Mouse (Mus musculus): ENCODE measurements around the gene Scube1. TPM values are rescaled to one million over a fixed set of nuclear protein-coding genes. Genes with fewer than 3 reads are reported as not detected.

The Scube1 gene
- polyA plus RNA-seq, 1 experiment from 2014 or later = 0.41 TPM

DNA sequence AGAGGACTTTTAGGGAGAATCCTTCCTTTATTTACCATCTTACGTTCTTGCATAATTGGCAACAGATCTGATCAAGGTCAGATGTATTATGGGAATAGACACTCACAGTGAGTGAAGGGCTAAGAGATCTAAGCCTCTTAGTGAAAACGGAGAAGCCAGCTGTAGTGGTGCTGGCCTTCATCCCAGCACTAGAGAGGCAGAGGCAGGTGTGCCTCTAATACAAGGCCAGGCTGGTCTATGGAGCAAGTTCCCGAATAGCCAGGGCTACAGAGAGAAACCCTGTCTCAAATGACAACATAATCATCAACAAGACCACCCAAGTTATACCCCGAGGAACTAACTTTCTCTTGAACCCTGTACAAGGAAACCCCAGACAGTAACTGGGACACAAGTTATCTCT lies 141.9 kb downstream of the Scube1 start:
- Histone ChIP-seq H3K4me3 (ENCODE audit: low read depth, low read length) (no peak overlapping the region), H3K36me3 (replicated peaks; ENCODE audit: insufficient read depth, low read length) (peaks cover 73% of the 10 kb centered on the region), H3K27me3 (ENCODE audit: insufficient read depth, low read length) (no peaks in the 10 kb centered on the region), H3K27ac (ENCODE audit: low read depth) (no peak overlapping the region), H3K4me1 (ENCODE audit: insufficient read depth) (0 out of 2 replicates have a peak, but pooled peaks cover 2% of the 10 kb centered on the region), H3K9ac (replicated peaks) (no peak overlapping the region), H3K9me3 (ENCODE audit: low read length) (peaks cover 6% of the 10 kb centered on the region; the same call in 1 of the 2 replicates), H3K4me2 (ENCODE audit: low read depth, low read length) (no peak overlapping the region)
- 89% methylated on average over 4 of the region's 4 CpGs for WGBS (ENCODE audit: insufficient replicate concordance)
- TF ChIP-seq CTCF (IDR thresholded peaks at IDR 0.05; ENCODE audit: low read depth) (no peak), EP300 (IDR thresholded peaks at IDR 0.05; ENCODE audit: low read depth) (no peak)
- no peak for DNase-seq
- no peak for ATAC-seq

GRCm38 (mm10) chr15:83576651-83577050 lies 148.2 kb downstream of the Scube1 start:
- H3K4me3 ChIP-seq (ENCODE audit: low read depth, low read length) = no peak overlapping the region
- H3K36me3 ChIP-seq (replicated peaks; ENCODE audit: insufficient read depth, low read length) = peaks cover 85% of the 10 kb centered on the region
- no peaks in the 10 kb centered on the region for H3K27me3 ChIP-seq (ENCODE audit: insufficient read depth, low read length)
- H3K27ac ChIP-seq (ENCODE audit: low read depth) = no peak overlapping the region
- no peaks in the 10 kb centered on the region for H3K9me3 ChIP-seq (ENCODE audit: low read length)
- no peak overlapping the region for H3K9ac ChIP-seq (replicated peaks)
- H3K4me2 ChIP-seq (ENCODE audit: low read depth, low read length) = no peak overlapping the region
- TF ChIP-seq EP300 (IDR thresholded peaks at IDR 0.05; ENCODE audit: low read depth) = no peak
- TF ChIP-seq CTCF (IDR thresholded peaks at IDR 0.05; ENCODE audit: low read depth) = no peak
- 0 out of 2 replicates have a peak, but pooled peaks cover 4% of the 10 kb centered on the region for H3K4me1 ChIP-seq (ENCODE audit: insufficient read depth)
- ATAC-seq = no peak
- no peak for DNase-seq
- 88% methylated on average over 9 of the region's 9 CpGs for WGBS (ENCODE audit: insufficient replicate concordance)

DNA sequence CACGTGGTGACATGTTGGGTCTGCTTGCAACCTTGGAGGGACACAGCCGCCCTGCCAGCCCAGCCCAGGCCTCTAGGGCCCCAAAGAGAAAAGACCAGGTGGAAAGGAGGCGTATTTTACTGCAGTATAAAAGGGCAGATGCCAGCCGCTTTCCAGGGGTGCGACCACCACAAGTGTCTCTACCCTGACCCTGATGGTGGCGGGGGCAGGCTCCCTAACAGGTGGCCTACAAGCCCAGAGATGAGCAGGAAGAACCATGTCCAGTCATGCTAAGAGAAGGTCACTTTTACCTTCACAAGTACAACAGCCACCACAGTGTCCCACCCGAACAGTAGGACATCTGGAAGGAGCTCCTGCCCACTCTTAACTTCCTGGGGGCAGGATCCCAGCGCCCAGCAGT lies 149.3 kb downstream of the Scube1 start:
- Histone ChIP-seq H3K9ac (replicated peaks) (no peak overlapping the region), H3K4me2 (ENCODE audit: low read depth, low read length) (no peak overlapping the region), H3K9me3 (ENCODE audit: low read length) (no peaks in the 10 kb centered on the region), H3K36me3 (replicated peaks; ENCODE audit: insufficient read depth, low read length) (peaks cover 79% of the 10 kb centered on the region), H3K4me3 (ENCODE audit: low read depth, low read length) (no peak overlapping the region), H3K27me3 (ENCODE audit: insufficient read depth, low read length) (no peaks in the 10 kb centered on the region), H3K27ac (ENCODE audit: low read depth) (no peak overlapping the region), H3K4me1 (ENCODE audit: insufficient read depth) (peaks cover 9% of the 10 kb centered on the region)
- no peak for ATAC-seq
- WGBS (ENCODE audit: insufficient replicate concordance) = 88% methylated on average over 8 of the region's 8 CpGs
- no peak for DNase-seq
- TF ChIP-seq EP300 (IDR thresholded peaks at IDR 0.05; ENCODE audit: low read depth) (no peak), CTCF (IDR thresholded peaks at IDR 0.05; ENCODE audit: low read depth) (no peak)

DNA sequence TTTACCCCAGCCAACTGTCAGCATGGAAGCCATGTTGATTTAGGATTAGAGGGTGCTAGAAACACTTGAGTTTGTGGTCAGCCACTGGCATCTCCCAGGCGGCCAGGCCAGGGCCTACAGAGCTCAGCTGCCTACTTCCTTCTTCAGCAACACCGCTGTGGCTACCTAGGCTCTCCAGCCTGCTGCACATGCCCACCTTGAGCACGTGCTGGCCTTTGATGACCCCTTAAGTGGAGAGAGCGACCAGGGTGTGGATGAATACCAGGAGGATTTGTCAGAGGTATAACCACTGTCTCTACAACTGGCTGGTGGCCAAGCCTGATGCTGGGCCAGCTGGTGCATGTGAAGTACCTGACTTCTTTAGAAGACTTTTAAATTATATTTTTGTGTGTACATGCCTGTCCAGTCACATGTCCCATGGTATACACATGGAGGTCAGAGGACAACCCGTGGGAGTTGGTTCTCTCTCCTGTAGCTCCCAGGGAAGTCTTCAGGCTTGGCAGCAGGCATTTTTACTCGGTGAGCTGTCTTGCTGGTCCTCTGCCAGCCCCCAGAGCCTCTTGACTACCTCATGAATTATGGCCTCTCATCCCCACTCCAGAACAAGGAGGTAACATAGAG lies 150.0 kb downstream of the Scube1 start:
- no peak for TF ChIP-seq CTCF (IDR thresholded peaks at IDR 0.05; ENCODE audit: low read depth)
- TF ChIP-seq EP300 (IDR thresholded peaks at IDR 0.05; ENCODE audit: low read depth) = no peak
- ATAC-seq (no peak), DNase-seq (no peak)
- H3K9me3 ChIP-seq (ENCODE audit: low read length) = no peaks in the 10 kb centered on the region
- H3K4me1 ChIP-seq (ENCODE audit: insufficient read depth) = peaks cover 9% of the 10 kb centered on the region
- H3K4me2 ChIP-seq (ENCODE audit: low read depth, low read length) = no peak overlapping the region
- H3K27ac ChIP-seq (ENCODE audit: low read depth) = no peak overlapping the region
- WGBS (ENCODE audit: insufficient replicate concordance) = 78% methylated on average over 6 of the region's 6 CpGs
- no peaks in the 10 kb centered on the region for H3K27me3 ChIP-seq (ENCODE audit: insufficient read depth, low read length)
- no peak overlapping the region for H3K4me3 ChIP-seq (ENCODE audit: low read depth, low read length)
- peaks cover 72% of the 10 kb centered on the region for H3K36me3 ChIP-seq (replicated peaks; ENCODE audit: insufficient read depth, low read length)
- H3K9ac ChIP-seq (replicated peaks) = no peak overlapping the region

- WGBS (ENCODE audit: insufficient replicate concordance) = 90% methylated on average over 12 of the region's 12 CpGs
These were observed 151.2 kb downstream of the Scube1 start for GRCm38 (mm10) chr15:83573606-83574005.

DNA sequence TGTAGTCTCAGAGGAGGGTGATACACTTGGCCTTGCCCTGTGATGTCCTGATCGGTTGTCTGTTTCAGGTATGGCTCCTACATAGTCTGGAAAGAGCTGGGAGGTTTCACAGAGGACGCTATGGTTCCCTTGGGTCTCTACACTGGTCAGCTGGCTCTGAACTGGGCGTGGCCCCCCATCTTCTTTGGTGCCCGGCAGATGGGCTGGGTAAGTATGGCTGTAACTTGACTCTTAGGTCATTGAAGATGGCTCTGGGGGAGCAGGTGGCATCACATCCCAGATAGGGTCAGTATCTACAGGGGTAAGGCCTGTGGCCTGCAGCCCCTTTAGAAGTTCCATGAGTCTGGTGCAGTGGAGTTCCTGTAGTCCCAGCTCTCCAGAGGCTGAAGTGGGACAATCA lies 152.7 kb downstream of the Scube1 start:
- Histone ChIP-seq H3K36me3 (replicated peaks; ENCODE audit: insufficient read depth, low read length) (peaks cover 52% of the 10 kb centered on the region), H3K4me3 (ENCODE audit: low read depth, low read length) (no peak overlapping the region), H3K4me2 (ENCODE audit: low read depth, low read length) (no peak overlapping the region), H3K27me3 (ENCODE audit: insufficient read depth, low read length) (no peaks in the 10 kb centered on the region), H3K9me3 (ENCODE audit: low read length) (no peaks in the 10 kb centered on the region), H3K9ac (replicated peaks) (no peak overlapping the region), H3K27ac (ENCODE audit: low read depth) (peak overlapping the region; percentile 74), H3K4me1 (ENCODE audit: insufficient read depth) (peaks cover 9% of the 10 kb centered on the region)
- 81% methylated on average over 4 of the region's 4 CpGs for WGBS (ENCODE audit: insufficient replicate concordance)
- no peak for DNase-seq
- no peak for ATAC-seq
- TF ChIP-seq CTCF (IDR thresholded peaks at IDR 0.05; ENCODE audit: low read depth) (no peak), EP300 (IDR thresholded peaks at IDR 0.05; ENCODE audit: low read depth) (no peak)

More at GRCm38 (mm10) chr15:83573606-83574005, 151.2 kb downstream of the Scube1 start:
- H3K4me2 ChIP-seq (ENCODE audit: low read depth, low read length) = no peak overlapping the region
- no peaks in the 10 kb centered on the region for H3K27me3 ChIP-seq (ENCODE audit: insufficient read depth, low read length)
- no peak overlapping the region for H3K27ac ChIP-seq (ENCODE audit: low read depth)
- ATAC-seq (no peak), DNase-seq (no peak)
- no peaks in the 10 kb centered on the region for H3K9me3 ChIP-seq (ENCODE audit: low read length)
- H3K4me1 ChIP-seq (ENCODE audit: insufficient read depth) = peaks cover 9% of the 10 kb centered on the region
- H3K36me3 ChIP-seq (replicated peaks; ENCODE audit: insufficient read depth, low read length) = peaks cover 63% of the 10 kb centered on the region
- no peak overlapping the region for H3K4me3 ChIP-seq (ENCODE audit: low read depth, low read length)
- TF ChIP-seq CTCF (IDR thresholded peaks at IDR 0.05; ENCODE audit: low read depth) (no peak), EP300 (IDR thresholded peaks at IDR 0.05; ENCODE audit: low read depth) (no peak)
- no peak overlapping the region for H3K9ac ChIP-seq (replicated peaks)

Measured in liver, postnatal 0 days (tissue).